Mouse (Mus musculus): Measurements from ENCODE around the gene Mpv17l2.

Mpv17l2 gene

DNA sequence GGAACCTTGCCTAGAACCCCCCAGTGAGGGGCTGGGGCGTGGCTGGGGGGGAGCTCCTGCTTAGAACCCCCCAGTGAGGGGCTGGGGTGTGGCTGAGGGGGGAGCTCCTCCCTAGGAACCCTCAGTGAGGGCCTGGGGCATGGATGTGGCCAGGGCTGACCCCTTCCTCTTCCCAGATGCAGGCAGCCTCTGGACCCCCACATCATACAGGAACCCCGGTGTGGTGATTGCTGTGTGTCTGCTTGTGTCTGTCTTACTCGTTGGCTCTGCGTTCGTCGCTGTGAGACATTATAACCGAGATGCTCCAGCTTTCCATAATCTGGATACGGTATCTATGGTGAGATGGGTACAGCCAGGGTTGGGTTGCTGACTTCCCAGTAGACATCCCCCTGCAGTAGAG is 39.1 kb downstream of the Mpv17l2 start:
- no peak for DNase-seq (ENCODE audit: low spot score in 2 of 2)

- DNase-seq (ENCODE audit: low spot score in 2 of 2): peak; percentile 56 to 81
Measured at GRCm38 (mm10) chr8:70720739-70721138, 40.0 kb downstream of the Mpv17l2 start.

DNA sequence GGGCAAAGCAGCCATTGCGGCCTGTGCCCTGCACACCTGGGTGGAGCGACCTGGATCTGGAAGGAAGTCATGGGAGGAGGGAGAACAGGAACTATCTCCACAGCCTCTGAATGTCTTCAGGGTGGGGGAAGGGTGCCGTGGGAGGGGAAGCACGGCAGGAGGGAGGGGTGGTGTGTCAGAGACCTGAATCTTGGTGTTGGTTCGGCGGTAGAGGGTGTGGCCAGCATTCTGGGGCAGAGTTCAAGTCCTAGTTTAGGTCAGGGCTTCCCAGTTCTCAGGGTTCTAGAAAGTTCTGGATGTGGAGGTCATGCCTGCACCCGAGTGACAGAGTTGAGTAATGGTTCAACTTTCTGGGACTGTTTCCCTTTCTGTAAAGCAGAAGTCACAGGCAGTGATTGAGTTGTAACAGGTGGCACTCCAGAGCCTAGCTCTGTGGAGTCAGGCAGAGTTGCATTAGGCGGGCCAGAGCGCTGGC is 40.9 kb downstream of the Mpv17l2 start:
- no peak for DNase-seq (ENCODE audit: low spot score in 2 of 2)

GRCm38 (mm10) chr8:70718297-70718696 is 42.4 kb downstream of the Mpv17l2 start, which contains the start of gene Gm3336:
Gene Gm3336 (plus strand): TSS chr8:70718543.
- peak; percentile 55 to 79 for DNase-seq (ENCODE audit: low spot score in 2 of 2)

DNA sequence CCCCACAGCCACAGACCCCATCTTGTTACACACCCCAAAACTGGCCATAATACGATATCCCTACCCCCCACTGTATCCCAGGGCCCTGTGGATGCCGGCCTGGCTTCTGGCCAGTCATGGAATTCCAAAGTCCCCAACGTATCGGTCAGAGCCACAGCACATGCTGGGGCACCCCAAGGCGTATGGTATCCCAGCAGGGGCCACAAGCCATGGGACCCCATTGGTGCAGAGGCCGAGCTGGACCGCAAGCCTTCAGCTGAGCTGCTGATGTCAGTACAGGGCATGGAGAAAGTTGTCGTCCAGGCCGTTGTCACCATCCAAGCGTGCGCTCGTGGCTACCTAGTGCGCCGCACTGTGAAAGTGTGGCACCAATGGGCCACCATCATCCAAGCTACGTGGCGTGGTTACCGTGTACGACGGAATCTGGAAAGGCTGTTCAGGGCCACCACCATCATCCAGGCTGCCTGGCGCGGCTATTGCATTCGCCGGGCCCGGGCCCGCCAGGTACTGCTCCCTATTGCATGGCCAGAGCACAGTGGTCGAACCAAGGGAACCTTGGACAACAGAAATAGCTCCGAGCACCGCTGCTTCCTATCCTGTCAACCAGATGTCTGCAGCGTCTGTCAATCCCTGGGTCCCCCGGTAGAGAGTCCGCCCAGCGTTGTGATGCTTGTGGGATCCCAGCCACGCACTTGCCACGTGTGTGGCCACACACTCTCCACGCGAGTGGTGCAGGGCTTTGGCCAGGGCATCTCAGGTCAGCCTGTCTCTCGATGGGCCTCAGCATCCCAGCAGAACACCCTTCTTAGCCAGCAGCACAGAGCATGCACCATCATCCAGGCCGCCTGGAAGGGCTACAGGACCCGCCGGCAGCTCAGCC is 44.0 kb downstream of the Mpv17l2 start:
- no peak for DNase-seq (ENCODE audit: low spot score in 2 of 2)

DNA sequence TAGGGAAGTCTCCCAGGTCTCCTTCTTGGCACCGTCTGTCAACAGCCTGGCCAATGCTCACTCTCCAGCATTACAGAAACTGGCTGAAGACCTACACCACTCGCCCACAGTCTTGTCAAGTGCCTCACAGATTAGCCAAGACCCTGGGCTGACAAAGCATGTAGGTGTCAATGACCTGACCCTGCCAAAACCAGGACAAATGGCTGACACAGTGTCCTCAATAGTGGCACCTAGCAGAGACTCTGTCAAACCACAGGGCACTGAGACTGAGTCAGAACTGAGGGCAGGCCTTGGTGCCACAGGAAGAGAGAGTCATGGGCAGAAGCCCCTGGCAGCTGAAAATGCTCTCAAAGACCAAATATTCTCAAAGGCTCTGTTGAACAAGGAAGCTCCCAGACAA is 45.7 kb downstream of the Mpv17l2 start:
- no peak for DNase-seq (ENCODE audit: low spot score in 2 of 2)

GRCm38 (mm10) chr8:70713991-70714390 is 46.8 kb downstream of the Mpv17l2 start:
- DNase-seq (ENCODE audit: low spot score in 2 of 2): no peak

- no peak for DNase-seq (ENCODE audit: low spot score in 2 of 2)
Measured at GRCm38 (mm10) chr8:70711041-70711440, 49.7 kb downstream of the Mpv17l2 start.

DNA sequence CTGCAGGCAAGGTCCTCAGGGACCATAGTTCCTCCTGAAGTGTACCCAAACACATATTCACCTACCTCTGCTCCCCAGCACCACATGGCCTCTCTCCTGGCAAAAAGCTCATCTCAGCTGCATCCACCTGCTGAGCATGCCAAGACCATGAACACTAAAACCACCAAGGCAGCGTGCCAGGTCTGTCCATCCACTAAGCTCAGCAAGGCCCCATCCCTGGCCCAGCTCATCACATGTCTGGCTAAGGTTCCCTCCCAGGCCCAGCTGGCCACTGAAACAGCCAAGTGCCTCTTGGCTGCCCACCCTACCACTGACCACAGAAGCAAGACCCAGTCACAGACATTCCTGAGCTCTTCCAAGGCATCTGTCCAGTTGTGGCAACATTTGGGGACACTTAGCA is 50.5 kb downstream of the Mpv17l2 start:
- DNase-seq (ENCODE audit: low spot score in 2 of 2): no peak

DNA sequence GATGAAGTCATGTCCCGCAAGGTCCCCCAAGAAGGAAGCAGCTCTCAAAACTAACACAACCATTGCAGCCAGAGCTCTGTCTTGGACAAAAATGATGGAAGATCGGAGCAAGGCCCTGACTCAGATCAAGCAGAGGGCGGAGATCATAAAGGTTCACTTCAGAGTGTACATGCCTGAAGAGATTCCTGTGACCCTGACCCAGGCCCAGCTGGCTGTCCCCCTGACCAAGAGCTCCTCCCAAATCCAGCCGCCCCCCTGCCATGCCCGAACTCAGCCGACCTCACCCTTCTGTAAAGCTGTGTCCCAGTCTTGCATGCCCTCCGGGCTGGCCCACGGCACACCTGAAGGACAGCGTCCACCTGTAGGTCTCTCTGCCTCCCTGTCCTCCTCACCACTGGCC is 51.0 kb downstream of the Mpv17l2 start:
- no peak for DNase-seq (ENCODE audit: low spot score in 2 of 2)

All from spleen, postnatal 14 days (tissue).